Mouse (Mus musculus): ENCODE data around the gene Apol9a. TPM values are rescaled to one million over a fixed set of nuclear protein-coding genes. Genes with fewer than 3 reads are reported as not detected.
"Not testable (repeated sequence)": the region's sequence is repeated elsewhere in the genome, so short reads cannot be mapped to it uniquely, and the experiment has no call there.

Gene Apol9a
- polyA plus RNA-seq (2014; fragmentation: Nextera tagmentation; extraction: Ambion mirVana): not detected in 2 replicates

DNA sequence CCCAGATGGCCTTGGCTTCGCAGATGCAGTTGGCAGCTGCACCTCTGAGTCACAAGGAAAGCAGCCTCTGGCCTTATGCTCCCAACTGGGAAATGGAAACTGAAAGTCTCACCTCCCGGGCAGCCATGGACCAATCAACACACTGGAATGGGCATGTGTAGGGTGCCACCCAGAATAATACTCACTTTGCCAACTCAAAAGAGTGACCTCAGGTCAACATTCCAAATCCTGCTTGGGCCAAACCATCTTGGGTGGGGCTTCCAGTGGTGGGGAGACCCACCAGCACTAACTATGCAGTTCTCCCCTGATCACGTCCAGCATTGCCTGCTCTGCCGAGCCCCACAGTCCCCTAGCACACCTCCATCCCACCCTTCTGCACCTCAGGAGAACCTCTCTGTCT, at the start of gene Apol9a:
Gene Apol9a, minus strand, starts transcription at position 101 of the 400 bp plus-strand sequence.
- 71% methylated on average over 1 of the region's 4 CpGs for WGBS
- H3K4me3 ChIP-seq (ENCODE audit: low read depth, low read length); DNase-seq (ENCODE audit: low spot score, missing footprints); H3K9ac ChIP-seq (ENCODE audit: low read length); H3K4me2 ChIP-seq; H3K9me3 ChIP-seq (ENCODE audit: control insufficient read depth, low read length); ATAC-seq (ENCODE audit: low FRiP score); H3K36me3 ChIP-seq (ENCODE audit: control insufficient read depth, insufficient read depth, low read length); H3K27me3 ChIP-seq (ENCODE audit: control insufficient read depth, insufficient read depth, low read length); H3K27ac ChIP-seq (ENCODE audit: low read depth, low read length); H3K4me1 ChIP-seq (ENCODE audit: control insufficient read depth, insufficient read depth, low read length): not testable (repeated sequence)

DNA sequence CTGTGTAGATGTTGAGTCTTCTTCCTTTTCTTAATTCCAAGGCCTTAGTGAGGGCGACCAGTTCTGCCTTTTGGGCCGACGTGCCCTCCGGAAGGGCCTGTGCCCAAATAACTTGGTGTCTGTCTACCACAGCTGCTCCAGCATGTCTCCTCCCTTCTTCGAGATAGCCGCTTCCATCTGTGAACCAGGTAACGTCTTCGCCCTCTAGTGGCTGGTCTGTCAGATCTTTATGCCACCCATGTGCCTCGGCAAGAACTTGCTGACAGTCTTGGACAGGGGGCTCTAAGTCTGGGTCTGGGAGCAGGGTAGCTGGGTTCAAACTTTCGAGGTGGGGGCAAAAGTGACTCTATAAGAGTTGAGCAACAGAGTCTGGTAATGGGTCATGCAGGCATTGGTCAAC, 39.0 kb upstream of the Apol9a start:
- ATAC-seq (ENCODE audit: low FRiP score); H3K27me3 ChIP-seq (ENCODE audit: control insufficient read depth, insufficient read depth, low read length); DNase-seq (ENCODE audit: low spot score, missing footprints); H3K27ac ChIP-seq (ENCODE audit: low read depth, low read length); H3K36me3 ChIP-seq (ENCODE audit: control insufficient read depth, insufficient read depth, low read length); H3K4me1 ChIP-seq (ENCODE audit: control insufficient read depth, insufficient read depth, low read length); H3K9me3 ChIP-seq (ENCODE audit: control insufficient read depth, low read length); H3K4me2 ChIP-seq; H3K4me3 ChIP-seq (ENCODE audit: low read depth, low read length); H3K9ac ChIP-seq (ENCODE audit: low read length): not testable (repeated sequence)
- 58% methylated on average over 10 of the region's 10 CpGs for WGBS

GRCm38 (mm10) chr15:77447392-77447791, 36.5 kb upstream of the Apol9a start, which contains the start of gene Apol7b:
TSS of gene Apol7b (minus strand) at chr15:77447492.
- WGBS: 100% methylated on average over 1 of the region's 2 CpGs
- not testable (repeated sequence) for DNase-seq (ENCODE audit: low spot score, missing footprints); H3K4me2 ChIP-seq; H3K27ac ChIP-seq (ENCODE audit: low read depth, low read length); H3K27me3 ChIP-seq (ENCODE audit: control insufficient read depth, insufficient read depth, low read length); H3K4me3 ChIP-seq (ENCODE audit: low read depth, low read length); ATAC-seq (ENCODE audit: low FRiP score); H3K9ac ChIP-seq (ENCODE audit: low read length); H3K4me1 ChIP-seq (ENCODE audit: control insufficient read depth, insufficient read depth, low read length); H3K36me3 ChIP-seq (ENCODE audit: control insufficient read depth, insufficient read depth, low read length); H3K9me3 ChIP-seq (ENCODE audit: control insufficient read depth, low read length)

GRCm38 (mm10) chr15:77445668-77446067, 34.7 kb upstream of the Apol9a start:
- H3K9ac ChIP-seq (ENCODE audit: low read length); ATAC-seq (ENCODE audit: low FRiP score); DNase-seq (ENCODE audit: low spot score, missing footprints); H3K4me1 ChIP-seq (ENCODE audit: control insufficient read depth, insufficient read depth, low read length); H3K9me3 ChIP-seq (ENCODE audit: control insufficient read depth, low read length); H3K27me3 ChIP-seq (ENCODE audit: control insufficient read depth, insufficient read depth, low read length); H3K4me2 ChIP-seq; H3K36me3 ChIP-seq (ENCODE audit: control insufficient read depth, insufficient read depth, low read length); H3K27ac ChIP-seq (ENCODE audit: low read depth, low read length); H3K4me3 ChIP-seq (ENCODE audit: low read depth, low read length): not testable (repeated sequence)
- 50% methylated on average over 1 of the region's 1 CpGs for WGBS

DNA sequence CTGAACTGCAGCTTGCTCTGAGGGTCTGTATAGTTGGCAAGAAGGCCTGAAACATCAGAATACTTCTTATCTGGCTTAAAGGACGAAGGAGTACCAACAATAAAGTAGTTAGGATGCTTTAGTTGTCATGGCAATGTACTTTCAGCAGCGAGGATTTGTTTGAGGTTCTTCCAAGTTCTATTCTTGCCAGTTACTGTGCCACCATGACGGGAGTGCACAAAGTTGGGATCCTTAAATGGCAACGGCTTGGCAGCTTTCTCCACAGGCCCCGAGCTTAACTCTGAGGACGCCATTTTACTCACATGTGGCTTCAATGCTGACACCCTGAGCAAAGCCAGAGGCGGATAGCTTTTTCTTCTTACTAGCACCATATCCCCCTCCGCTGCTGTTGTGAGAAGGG, 33.8 kb upstream of the Apol9a start:
- not testable (repeated sequence) for H3K4me1 ChIP-seq (ENCODE audit: control insufficient read depth, insufficient read depth, low read length); H3K4me3 ChIP-seq (ENCODE audit: low read depth, low read length); H3K9me3 ChIP-seq (ENCODE audit: control insufficient read depth, low read length); H3K27me3 ChIP-seq (ENCODE audit: control insufficient read depth, insufficient read depth, low read length); H3K36me3 ChIP-seq (ENCODE audit: control insufficient read depth, insufficient read depth, low read length); ATAC-seq (ENCODE audit: low FRiP score); DNase-seq (ENCODE audit: low spot score, missing footprints); H3K4me2 ChIP-seq; H3K9ac ChIP-seq (ENCODE audit: low read length); H3K27ac ChIP-seq (ENCODE audit: low read depth, low read length)
- WGBS: 84% methylated on average over 7 of the region's 8 CpGs

DNA sequence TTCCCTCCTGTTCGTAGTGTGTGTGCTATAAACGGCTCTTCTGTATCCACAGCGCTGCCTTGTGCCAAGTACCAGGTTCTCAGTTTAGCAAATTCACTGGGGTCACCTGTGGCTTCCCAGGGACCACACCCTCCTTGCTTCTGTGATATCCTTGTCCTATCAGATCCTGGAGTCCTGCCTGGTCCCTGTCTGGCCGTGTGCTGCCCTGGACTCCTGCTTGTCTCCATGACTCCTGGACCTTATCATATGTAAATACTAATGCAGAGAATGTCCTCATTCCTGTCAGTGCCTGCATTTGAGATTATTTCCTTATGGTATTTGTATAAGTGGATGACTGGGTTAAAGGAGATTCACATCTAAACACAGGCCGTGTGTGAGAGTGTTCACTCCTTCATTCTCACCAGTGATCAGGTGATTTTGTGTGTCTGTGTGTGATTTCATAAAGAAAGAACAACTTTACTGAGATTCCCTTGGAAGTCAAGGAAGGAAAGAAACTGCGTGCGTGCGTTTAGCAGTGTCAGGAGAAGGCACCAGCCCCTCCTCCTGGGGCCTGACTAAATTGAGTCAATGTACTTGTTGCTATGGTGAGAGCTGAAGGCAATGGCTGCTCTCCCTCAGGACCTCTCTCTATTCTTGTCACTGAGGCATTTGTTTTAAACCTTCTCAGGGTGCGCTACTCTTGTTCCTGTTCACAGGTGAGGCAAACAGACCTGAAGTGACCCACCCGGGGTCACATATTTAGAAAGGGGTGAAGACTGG, 17.9 kb upstream of the Apol9a start:
- H3K27ac ChIP-seq (ENCODE audit: low read depth, low read length); H3K4me2 ChIP-seq; H3K27me3 ChIP-seq (ENCODE audit: control insufficient read depth, insufficient read depth, low read length); ATAC-seq (ENCODE audit: low FRiP score); H3K9ac ChIP-seq (ENCODE audit: low read length); H3K4me1 ChIP-seq (ENCODE audit: control insufficient read depth, insufficient read depth, low read length); H3K36me3 ChIP-seq (ENCODE audit: control insufficient read depth, insufficient read depth, low read length); H3K9me3 ChIP-seq (ENCODE audit: control insufficient read depth, low read length); DNase-seq (ENCODE audit: low spot score, missing footprints); H3K4me3 ChIP-seq (ENCODE audit: low read depth, low read length): not testable (repeated sequence)
- WGBS: 81% methylated on average over 5 of the region's 10 CpGs

DNA sequence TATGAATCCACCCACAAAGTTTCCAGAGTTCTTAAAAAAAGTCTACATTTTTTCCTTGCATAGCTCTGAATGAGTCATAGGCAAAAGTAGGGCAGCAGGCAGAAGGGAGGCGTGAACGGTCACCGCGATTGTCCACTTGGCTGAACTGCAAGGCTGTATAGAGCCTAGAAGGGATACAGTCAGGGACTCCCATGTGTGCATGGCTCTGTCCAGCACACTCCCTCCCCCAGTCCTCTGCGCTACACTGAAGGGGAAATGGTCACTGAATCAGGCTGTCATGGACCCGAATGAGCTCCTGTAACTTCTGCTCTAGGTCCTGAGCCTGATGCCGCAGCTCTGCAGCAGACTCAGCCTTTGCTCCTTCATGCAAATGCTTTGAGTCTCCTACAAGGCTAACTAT, 12.0 kb upstream of the Apol9a start:
- H3K9ac ChIP-seq (ENCODE audit: low read length); H3K4me2 ChIP-seq; H3K36me3 ChIP-seq (ENCODE audit: control insufficient read depth, insufficient read depth, low read length); ATAC-seq (ENCODE audit: low FRiP score); H3K4me1 ChIP-seq (ENCODE audit: control insufficient read depth, insufficient read depth, low read length); H3K9me3 ChIP-seq (ENCODE audit: control insufficient read depth, low read length); H3K27me3 ChIP-seq (ENCODE audit: control insufficient read depth, insufficient read depth, low read length); H3K27ac ChIP-seq (ENCODE audit: low read depth, low read length); H3K4me3 ChIP-seq (ENCODE audit: low read depth, low read length); DNase-seq (ENCODE audit: low spot score, missing footprints): not testable (repeated sequence)
- 85% methylated on average over 3 of the region's 7 CpGs for WGBS

GRCm38 (mm10) chr15:77419657-77420056, 8.7 kb upstream of the Apol9a start:
- H3K36me3 ChIP-seq (ENCODE audit: control insufficient read depth, insufficient read depth, low read length); H3K27me3 ChIP-seq (ENCODE audit: control insufficient read depth, insufficient read depth, low read length); H3K9me3 ChIP-seq (ENCODE audit: control insufficient read depth, low read length); H3K4me2 ChIP-seq; ATAC-seq (ENCODE audit: low FRiP score); H3K4me3 ChIP-seq (ENCODE audit: low read depth, low read length); H3K27ac ChIP-seq (ENCODE audit: low read depth, low read length); H3K9ac ChIP-seq (ENCODE audit: low read length); DNase-seq (ENCODE audit: low spot score, missing footprints); H3K4me1 ChIP-seq (ENCODE audit: control insufficient read depth, insufficient read depth, low read length): not testable (repeated sequence)
- WGBS: no CpG with 5 or more reads among the region's 3 CpGs

DNA sequence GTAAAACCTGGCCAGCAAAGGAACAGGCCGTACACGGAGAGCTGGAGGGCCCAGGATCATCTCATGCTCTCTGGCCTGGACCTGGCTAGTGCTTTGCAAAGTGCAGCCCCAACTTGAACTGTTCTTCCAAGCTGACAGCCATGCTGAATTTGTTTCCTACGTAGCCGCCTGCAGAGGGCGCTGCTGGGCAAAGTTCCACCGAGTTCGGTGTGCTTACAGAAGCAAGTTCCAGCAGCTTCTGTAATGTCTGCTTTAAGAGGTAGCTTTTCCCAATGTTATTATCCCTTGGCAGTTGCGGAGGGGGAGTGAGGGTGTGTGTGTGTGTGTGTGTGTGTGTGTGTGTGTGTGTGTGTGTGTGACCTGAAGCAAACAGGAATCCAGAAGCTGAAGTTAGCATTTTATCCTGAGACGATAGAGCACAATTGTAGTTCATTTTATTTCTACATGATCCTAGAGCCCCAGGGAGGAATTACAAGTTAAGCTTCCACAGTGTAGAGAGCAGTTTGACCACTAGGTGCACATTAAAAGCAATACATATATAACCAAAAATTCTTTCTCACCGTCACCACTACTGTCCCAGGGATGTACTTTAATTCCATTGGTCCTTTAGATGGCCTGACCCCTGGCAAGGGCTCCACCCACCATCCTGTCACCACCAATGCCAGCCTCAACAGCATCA, 5.9 kb upstream of the Apol9a start:
- not testable (repeated sequence) for H3K36me3 ChIP-seq (ENCODE audit: control insufficient read depth, insufficient read depth, low read length); H3K4me3 ChIP-seq (ENCODE audit: low read depth, low read length); H3K9ac ChIP-seq (ENCODE audit: low read length); H3K4me1 ChIP-seq (ENCODE audit: control insufficient read depth, insufficient read depth, low read length); H3K27me3 ChIP-seq (ENCODE audit: control insufficient read depth, insufficient read depth, low read length); DNase-seq (ENCODE audit: low spot score, missing footprints); ATAC-seq (ENCODE audit: low FRiP score); H3K9me3 ChIP-seq (ENCODE audit: control insufficient read depth, low read length); H3K4me2 ChIP-seq; H3K27ac ChIP-seq (ENCODE audit: low read depth, low read length)
- WGBS: 31% methylated on average over 2 of the region's 10 CpGs
